Mouse (Mus musculus): Measurements from ENCODE around the gene Ttll13.

The Ttll13 gene

DNA sequence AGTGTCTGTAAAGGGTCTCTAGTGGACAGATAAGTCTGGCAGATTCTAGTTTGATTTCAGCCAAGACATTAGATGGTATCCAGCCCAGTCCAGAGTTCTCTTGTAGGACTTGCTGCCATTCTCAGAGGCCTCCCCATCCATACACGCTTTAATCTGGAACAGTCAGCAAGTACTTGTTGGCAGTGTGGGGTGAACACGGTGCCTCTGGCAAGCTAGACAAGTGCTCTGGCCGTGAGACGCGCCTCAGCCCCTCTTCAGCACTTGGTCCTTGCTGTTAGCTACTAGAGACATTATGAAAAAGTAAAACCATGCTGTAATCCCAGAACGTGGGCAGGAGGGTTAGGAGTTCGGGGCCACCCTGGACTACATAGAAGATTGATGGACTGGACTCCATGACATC, 32.6 kb upstream of the Ttll13 start:
- intact Hi-C loops (cut with DNase I): no loop called here

DNA sequence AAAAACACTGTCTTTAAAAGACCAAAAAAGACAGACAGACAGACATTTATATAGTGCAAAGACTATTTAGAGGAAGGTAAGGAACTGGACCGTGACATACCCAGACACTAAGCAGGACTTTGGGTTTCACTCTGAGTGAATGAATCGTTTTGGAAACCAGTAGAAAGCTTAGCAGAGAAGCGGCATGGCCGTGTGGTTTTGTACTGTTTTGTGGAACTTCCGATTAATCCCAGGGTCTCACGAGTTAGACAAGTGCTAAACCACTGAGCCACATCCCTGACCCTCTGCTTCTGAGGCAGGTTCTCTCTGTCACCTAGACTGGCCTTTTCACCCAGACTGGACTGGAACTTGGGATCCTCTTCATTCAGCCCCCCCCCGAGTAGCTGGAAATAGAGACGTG, 31.7 kb upstream of the Ttll13 start:
- intact Hi-C loops (cut with DNase I): no loop called here

DNA sequence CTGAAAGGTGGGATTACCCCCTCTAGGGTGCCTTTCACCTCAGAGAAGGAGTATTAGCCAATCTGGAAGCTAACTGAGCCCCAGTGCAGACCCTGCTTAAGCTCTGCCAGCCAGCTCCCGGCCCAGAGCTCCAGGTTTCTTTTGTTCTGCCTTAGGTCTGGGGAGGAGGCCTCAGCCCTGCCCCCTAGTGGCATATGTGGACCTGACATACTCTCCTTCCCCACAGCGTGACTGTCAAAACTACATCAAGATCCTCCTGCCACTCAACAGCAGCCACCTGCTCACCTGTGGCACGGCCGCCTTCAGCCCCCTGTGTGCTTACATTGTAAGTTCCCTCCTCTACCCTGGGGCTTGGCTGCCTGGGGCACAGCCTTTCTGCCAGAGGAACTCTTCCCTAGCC, 30.8 kb upstream of the Ttll13 start:
- intact Hi-C loops (cut with DNase I): loop anchor here (5.0 kb wide), 1 partner anchor 58 kb away; no protein-coding TSS in a partner anchor

DNA sequence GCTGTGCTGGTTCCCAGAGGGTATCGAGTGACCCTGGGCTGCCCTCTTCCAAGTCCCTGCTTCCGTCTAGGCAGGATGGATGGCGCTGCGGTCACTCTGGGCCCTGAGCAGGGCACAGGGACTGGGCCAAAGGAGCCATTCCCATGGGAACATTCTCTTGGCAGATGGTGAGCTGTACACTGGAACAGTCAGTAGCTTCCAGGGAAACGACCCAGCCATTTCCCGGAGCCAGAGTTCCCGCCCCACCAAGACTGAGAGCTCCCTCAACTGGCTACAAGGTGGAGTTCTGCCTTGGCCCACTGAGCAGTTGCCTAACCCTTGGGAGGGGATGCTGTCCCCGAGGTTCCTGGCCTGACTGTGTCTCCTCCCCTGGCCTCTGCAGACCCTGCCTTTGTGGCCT, 29.6 kb upstream of the Ttll13 start:
- intact Hi-C loops (cut with DNase I): loop anchor here (5.0 kb wide), 1 partner anchor 59 kb away; no protein-coding TSS in a partner anchor

DNA sequence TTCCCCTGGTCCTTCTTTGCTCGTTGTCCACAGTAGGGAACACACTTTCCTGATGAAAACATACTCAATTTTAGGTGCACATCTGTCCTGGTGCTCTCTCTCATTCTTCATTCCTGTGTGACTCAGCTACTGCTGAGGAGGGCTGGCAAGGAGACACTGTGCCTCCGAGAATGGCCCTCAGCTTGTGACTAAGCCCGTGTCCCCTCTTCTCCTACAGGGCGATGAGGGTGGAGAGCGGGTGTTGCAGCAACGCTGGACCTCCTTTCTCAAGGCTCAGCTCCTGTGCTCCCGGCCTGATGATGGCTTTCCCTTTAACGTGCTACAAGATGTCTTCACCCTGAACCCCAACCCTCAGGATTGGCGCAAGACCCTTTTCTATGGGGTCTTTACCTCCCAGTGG, 27.5 kb upstream of the Ttll13 start:
- intact Hi-C loops (cut with DNase I): loop anchor here (5.0 kb wide), 1 partner anchor 61 kb away; no protein-coding TSS in a partner anchor

DNA sequence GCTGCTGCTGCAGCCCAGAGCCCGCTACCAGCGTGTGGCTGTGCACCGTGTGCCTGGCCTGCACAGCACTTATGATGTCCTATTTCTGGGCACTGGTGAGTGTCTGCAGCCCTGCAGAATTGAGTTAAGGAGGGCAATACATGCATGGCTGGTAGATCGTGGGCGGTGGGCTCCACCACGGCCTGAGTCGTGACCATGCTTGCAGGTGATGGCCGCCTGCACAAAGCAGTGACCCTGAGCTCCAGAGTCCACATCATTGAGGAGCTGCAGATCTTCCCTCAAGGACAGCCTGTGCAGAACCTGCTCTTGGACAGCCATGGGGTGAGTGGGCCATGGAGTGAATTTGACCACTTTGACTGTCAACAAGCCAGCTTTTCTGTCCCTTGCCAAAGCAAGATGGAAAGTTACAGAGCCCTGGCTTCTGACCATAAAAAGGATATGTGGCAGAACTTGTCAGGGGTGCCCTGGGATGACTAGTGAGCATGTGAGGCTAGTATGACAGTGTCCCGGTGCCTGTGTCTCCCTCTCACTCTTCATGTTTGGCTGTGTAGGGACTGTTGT, 25.9 kb upstream of the Ttll13 start:
- intact Hi-C loops (cut with DNase I): no loop called here

DNA sequence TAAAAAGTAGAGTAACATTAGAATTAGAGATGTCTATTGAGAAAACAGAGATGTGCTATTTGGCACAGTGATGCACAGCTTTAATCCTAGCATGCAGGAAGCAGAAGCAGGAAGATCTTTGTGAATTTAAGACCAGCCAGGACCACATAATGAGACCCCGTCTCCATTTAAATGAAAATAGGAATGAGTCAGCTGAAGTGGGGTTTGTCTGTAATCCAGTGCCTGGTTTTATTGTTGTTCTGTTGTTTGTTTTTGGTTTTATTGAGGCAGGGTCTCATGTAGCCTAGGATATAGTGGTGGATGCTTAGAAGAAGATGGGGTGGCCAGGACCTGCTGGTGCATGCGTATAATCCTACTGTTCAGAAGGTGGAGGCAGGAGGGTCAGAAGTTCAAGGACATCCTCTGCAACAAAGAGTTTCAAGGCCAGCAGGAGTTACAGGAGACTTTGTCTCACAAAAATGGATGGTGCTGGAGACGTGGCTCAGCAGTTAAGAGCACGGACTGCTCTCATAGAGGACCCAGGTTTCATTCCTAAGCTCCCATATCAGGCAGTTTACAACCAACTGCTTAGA, 24.9 kb upstream of the Ttll13 start:
- intact Hi-C loops (cut with DNase I): no loop called here

DNA sequence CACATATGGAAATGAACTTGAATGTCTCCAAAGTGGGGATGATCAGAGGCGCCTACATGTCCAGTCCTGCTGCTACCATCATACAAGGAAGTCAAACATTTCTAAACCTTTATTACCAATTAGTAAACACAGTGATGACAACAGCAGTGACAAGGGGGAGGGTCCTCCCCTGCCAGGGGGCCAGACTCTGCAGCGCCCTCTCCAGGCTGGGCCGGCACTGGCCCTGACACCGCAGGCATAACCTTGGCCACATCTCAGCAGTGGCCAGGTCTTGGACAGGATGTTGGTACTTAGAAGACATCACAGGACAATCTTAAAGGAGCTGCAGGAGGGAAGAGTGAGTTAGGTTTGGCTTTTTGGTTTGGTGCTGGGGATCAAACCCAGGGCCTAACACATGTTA, 19.1 kb upstream of the Ttll13 start:
- intact Hi-C loops (cut with DNase I): no loop called here

DNA sequence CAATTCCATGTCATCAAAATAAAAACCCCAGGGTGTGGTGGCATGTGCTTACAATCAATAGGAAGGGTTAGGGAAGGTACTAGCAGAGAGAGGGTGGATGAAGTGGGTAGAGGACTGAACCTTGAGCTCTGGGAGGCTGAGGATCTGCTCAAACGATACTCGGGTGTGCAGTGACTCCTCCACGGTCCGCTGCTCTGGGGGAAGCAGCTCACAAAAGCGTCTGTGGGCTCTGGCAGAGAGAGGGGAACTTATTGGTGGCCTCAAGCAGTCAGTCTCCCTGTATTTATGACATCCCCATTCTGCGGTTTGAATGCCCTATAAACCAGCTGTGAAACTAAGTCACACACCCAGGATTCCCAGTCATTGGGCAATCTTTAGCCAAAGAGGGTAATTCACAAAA, 16.0 kb upstream of the Ttll13 start:
- intact Hi-C loops (cut with DNase I): no loop called here

DNA sequence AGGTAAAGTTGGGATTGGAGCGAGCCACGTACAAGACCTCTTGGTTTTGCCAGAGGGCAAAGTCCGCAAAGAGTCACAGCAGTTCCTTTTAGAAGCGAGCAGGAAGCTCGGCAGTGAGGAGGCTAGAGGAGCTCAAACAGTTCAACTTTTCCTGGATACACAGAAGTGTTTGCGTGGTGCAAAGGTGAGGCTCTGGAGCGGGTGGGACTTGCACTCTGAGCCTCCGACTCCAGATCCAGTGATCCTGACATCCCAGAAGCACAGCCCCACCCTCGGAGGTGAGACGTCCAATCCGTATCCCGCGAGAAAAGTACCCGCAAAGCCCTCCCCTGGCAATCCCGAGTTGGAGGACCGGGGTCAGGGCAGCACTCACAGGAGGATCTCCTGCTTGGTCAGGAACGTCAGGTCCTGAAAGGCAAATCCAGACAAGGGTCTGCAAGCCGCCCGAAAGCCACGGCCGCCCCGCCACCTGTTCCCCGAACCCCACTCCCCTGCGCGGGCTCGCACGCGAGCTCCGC, 14.1 kb upstream of the Ttll13 start:
- intact Hi-C loops (cut with DNase I): no loop called here

DNA sequence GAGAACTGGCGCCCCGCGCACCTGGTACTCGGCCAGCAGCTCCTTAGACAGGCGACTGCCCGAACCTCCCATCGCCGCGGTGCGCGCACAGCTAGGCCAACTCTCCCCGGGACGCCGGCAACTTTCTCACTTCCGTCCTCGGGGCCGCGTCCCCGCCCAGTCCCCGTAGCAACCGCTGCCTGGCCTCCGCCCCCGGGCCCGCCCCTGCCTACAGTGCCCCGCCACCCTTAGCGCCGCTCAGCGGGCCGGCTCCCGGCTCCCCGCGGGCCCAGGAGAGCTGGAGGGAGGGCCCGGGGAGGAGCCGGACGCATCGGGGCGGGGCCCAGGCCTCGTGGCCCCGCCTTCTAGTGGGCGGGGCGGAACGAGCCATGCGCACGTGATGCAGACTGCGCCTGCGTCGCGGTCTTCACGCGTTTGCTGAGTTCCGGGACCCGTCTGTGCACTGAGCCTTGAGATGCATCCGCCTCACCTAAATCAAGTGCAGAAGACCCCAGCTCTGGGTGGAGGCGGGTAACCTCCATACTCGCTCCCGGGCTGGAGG, 13.6 kb upstream of the Ttll13 start, which contains the start of the genes Cib1 and Gdpgp1:
Cib1 (minus strand) TSS at position 325 of the 541 bp plus-strand sequence.
Gdpgp1 (plus strand) TSS at position 377 of the 541 bp plus-strand sequence.
- intact Hi-C loops (cut with DNase I): no loop called here

DNA sequence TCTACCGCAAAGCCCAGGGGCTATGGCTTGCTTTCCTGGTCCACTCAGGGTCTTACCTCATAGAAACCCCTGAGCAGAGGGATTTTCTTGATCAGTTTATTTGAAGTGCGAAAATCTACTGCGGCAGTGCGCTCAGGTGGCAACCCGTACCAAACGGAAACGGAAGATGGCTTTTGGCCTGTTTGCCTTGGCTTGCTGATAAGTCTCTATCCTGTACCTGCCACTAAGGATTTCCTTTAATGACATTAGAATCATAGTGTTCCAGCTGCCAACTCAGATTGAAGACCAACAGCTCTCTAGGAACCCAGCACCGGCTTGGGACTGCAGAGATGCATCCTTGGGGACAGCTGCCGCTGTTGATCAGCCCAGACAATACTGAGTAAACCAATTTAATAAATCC, 12.4 kb upstream of the Ttll13 start:
- intact Hi-C loops (cut with DNase I): no loop called here

DNA sequence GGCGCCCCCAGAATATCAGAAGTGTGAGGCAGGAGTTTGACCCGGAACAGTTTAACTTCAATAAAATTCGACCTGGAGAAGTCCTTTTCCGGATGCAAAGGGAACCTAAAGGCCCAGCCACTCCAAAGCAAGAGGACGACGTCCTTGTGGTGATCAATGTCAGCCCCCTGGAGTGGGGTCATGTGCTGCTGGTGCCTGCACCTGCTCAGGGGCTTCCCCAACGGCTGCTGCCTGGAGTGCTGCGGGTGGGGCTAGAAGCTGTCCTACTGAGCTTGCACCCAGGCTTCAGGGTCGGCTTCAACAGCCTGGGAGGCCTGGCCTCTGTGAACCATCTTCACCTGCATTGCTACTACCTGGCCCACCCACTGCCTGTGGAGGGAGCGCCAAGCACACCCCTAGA, 7.6 kb upstream of the Ttll13 start:
- intact Hi-C loops (cut with DNase I): no loop called here

DNA sequence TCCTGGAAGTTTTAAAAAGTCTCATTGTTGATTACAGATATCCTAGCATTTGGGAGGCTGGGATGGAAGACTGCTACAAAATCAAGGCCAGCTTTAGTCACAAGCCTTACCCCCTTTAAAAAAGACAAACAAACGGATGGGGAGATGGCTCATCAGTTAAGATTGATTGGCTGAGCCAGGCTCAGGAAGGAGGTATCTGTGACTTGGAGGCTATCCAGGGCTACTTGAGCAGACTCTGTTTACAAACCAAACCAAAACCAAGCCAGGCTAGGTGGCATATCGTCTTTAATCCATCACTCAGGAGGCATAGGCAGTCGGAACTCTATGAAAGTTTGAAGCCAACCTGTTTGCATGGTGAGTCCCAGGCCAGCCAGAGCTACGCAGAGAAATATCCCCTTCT, 4.5 kb upstream of the Ttll13 start:
- intact Hi-C loops (cut with DNase I): no loop called here

DNA sequence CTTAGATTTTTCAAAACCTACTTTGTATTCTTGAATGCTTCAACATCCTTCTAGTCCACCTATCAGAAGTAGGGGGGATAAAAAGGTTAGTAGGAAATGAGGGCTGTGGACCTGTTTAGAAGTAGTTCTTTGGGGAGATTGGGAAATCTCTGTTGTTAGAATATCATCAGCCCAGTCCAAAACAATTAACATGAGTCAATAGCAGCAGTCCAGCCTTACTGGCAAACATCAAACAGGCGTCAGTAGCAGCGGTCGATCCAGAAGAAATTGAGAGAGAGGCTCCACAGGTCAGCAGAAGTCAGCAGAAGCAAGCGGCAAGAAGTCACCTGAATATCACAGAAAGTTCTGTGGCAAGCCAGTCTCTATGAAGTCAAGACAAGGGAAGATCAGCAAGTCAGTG, 1.3 kb upstream of the Ttll13 start:
- intact Hi-C loops (cut with DNase I): no loop called here

DNA sequence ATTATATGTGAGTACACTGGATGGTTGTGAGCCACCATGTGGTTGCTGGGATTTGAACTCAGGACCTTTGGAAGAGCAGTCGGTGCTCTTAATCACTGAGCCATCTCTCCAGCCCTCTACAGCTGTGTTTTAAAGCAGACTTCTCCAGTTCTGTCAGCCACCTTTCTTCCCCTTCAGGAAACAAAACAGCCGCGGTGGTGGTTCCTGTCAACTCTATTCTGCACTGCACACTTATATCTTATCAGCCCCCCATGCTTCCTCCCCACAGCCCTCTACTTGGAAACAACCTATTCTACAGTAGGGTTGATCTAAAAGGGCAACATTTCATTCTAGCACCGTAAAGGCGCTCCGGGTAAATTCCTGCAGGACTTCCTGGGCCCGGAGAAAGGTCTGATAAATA, 683 bp downstream of the Ttll13 start:
- intact Hi-C loops (cut with DNase I): no loop called here

DNA sequence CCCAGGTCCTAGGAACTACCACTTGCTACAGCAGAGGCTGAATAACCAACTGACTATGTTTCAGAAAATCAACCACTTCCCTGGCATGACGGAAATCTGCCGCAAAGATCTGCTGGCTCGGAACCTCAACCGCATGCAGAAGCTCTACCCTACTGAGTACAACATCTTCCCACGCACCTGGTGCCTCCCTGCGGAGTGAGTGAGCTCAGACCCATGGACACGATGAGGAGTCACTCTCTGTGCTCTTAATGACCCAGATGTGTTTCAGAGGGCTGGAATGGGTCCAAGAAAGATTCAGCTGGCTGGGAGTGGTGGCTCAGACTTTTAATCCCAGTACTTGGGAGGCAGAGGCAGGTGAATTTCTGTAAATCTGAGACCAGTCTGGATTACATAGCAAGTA, 6.3 kb downstream of the Ttll13 start:
- intact Hi-C loops (cut with DNase I): no loop called here

DNA sequence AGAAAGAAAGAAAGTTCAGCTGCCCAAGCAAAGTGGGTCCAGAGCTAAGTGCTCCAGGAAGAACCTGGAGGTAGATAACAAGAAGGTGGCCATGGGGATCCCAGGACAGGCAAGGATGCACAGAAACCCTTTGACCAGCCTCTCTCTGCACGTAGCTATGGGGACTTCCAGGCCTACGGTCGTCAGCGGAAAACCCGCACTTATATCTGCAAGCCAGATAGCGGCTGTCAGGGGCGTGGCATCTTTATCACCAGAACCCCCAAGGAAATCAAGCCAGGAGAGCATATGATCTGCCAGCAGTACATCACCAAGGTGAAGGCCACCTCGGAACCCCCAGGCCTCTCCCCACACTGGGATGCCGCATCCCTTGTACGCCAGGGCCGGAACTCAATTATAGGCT, 6.7 kb downstream of the Ttll13 start:
- intact Hi-C loops (cut with DNase I): no loop called here

DNA sequence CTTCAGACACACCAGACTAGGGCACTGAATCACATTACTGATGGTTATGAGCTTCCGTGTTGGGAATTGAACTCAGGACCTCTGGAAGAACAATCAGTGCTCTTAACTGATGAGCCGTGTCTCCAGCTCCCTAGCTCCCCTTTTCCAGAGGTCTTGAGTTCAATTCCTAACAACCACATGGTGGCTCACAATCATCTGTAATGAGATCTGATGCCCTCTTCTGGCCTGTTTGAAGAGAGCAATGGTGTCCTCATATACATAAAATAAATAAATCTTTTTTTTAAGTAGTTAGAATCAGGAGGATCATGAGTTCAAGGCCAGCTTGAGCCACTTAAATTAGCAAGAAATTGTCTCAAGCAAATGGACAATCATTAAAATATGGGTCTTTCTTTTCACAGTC, 9.8 kb downstream of the Ttll13 start:
- intact Hi-C loops (cut with DNase I): loop anchor here (5.0 kb wide), 1 partner anchor 114 kb away; no protein-coding TSS in a partner anchor

DNA sequence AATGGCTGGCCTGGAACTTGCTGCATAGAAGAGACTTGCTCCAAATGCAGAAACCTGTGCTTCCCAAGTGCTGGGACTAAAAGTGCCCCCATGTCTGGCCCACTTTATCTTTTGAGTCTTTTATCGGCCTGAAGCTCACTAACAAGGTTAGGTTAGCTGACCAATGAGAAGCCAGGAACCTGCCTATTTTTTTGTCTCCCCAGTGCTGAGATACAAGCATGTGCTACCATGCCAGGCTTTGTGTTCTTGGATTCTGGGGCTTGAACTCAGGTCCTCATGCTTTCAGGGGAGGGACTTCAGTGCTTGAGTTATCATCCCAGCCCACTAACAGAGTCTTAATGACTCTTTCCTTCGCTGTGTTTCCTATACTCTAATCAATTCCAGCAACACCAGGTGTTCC, 11.5 kb downstream of the Ttll13 start:
- intact Hi-C loops (cut with DNase I): loop anchor here (5.0 kb wide), 1 partner anchor 115 kb away; no protein-coding TSS in a partner anchor

DNA sequence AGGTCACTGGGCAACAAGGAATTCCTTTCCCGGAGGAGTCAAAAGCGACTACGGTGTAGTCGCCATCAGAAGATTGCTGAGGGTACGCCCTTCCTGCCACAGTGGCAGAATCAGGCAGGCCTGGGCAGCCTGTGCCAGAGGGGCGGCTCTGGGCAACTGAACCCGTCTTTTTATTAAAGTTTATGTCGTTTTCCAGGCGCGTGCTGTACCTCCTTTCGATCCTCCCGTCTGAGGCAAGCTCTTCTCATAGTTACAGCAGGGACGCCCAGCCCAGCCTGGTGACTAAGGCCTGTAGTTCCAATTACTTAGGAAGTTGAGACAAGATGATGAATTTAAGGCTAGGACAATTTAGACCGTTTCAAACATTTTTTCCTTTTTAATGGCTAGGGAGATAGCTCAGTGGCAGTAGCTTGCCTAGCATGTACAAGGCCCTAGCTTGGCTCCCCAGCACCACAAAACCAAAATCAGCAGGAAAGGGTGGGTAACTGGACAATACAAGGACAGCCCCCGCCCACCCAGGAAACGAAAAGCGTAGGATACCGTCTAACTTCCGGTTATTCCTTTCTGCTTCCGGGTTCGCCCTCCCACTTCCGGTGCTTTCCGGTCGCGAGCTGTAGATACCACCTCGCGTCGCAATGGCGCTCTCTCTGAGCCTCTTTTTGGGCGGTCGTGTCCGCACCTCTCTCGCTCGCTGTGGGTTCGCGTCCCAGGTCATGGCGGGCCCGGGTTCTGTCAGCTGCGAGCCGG, 14.6 kb downstream of the Ttll13 start, which contains the start of gene Ngrn:
Ngrn (plus strand) TSS at position 591 of the 747 bp plus-strand sequence.
- intact Hi-C loops (cut with DNase I): no loop called here

Measured in adrenal gland (tissue).